16 mouse cellular contexts compared by ENCODE assay signal in genomic region chr11:86594188-86594876, GRCm38 (mm10). TPM values are rescaled to one million over a fixed set of nuclear protein-coding genes. Genes with fewer than 3 reads are reported as not detected.
DNase-seq lines count a peak whose midpoint lies in the region; ATAC-seq and TF ChIP-seq lines count a peak whose summit lies in the region.
"Had no signal": no experiment of that assay in that cellular context is flagged by ENCODE, and none has a peak within 500 bp of the region (broad histone marks: within the 10 kb centered on the region; RNA-seq: fewer than 3 reads in every experiment).

No protein-coding gene starts in this region.

- 0 out of 2 replicates have a peak, but pooled peaks cover 5% of the 10 kb centered on the region for H3K4me1 ChIP-seq in hindbrain, embryonic 15.5 days (replicated peaks)
- no peaks in the 10 kb centered on the region for H3K4me1 ChIP-seq in hindbrain, embryonic 10.5 days (replicated peaks)
- H3K4me1 ChIP-seq in midbrain, postnatal 0 days (ENCODE audit: insufficient read depth, low read length) = no peaks in the 10 kb centered on the region
- no peaks in the 10 kb centered on the region for H3K4me1 ChIP-seq in midbrain, embryonic 11.5 days (ENCODE audit: control insufficient read depth, insufficient read depth, low read length)
- H3K4me1 ChIP-seq in brown adipose tissue, adult 24 weeks (ENCODE audit: control insufficient read depth, insufficient read depth, insufficient read length, low read length) = peaks cover 5% of the 10 kb centered on the region
- H3K4me1 ChIP-seq in midbrain, embryonic 10.5 days = peaks cover 11% of the 10 kb centered on the region

- no peaks in the 10 kb centered on the region; the same call in 1 of the 2 replicates for H3K79me2 ChIP-seq in macrophage (ENCODE audit: inconsistent target)

- H3K4me3 ChIP-seq in hindbrain, embryonic 15.5 days = no peak overlapping the region
- no peak overlapping the region for H3K4me3 ChIP-seq in hindbrain, embryonic 10.5 days
- no peak overlapping the region for H3K4me3 ChIP-seq in midbrain, postnatal 0 days (ENCODE audit: low read depth, low read length)
- H3K4me3 ChIP-seq in midbrain, embryonic 11.5 days (ENCODE audit: low read depth, low read length) = no peak overlapping the region
- no peak overlapping the region for H3K4me3 ChIP-seq in brown adipose tissue, adult 24 weeks (ENCODE audit: insufficient read depth, low read depth, low read length)
- no peak overlapping the region for H3K4me3 ChIP-seq in macrophage (ENCODE audit: inconsistent target)
- no peak overlapping the region for H3K4me3 ChIP-seq in midbrain, embryonic 10.5 days
- H3K4me3 ChIP-seq: embryonic facial prominence, embryonic 12.5 days; forebrain, embryonic 10.5 days; midbrain, embryonic 13.5 days had no signal

- no peak overlapping the region for H3K9ac ChIP-seq in hindbrain, embryonic 15.5 days
- H3K9ac ChIP-seq in midbrain, postnatal 0 days (replicated peaks; ENCODE audit: low read length, poor library complexity, severe bottlenecking) = no peak overlapping the region
- no peak overlapping the region for H3K9ac ChIP-seq in midbrain, embryonic 11.5 days (ENCODE audit: low read length)
- H3K9ac ChIP-seq: embryonic facial prominence, embryonic 12.5 days; midbrain, embryonic 13.5 days had no signal

- no peaks in the 10 kb centered on the region for H3K9me3 ChIP-seq in hindbrain, embryonic 15.5 days
- no peaks in the 10 kb centered on the region for H3K9me3 ChIP-seq in hindbrain, embryonic 10.5 days
- H3K9me3 ChIP-seq in midbrain, postnatal 0 days (ENCODE audit: low read length) = no peaks in the 10 kb centered on the region
- H3K9me3 ChIP-seq in midbrain, embryonic 11.5 days (ENCODE audit: control insufficient read depth, low read length) = no peaks in the 10 kb centered on the region
- H3K9me3 ChIP-seq in midbrain, embryonic 10.5 days (replicated peaks) = no peaks in the 10 kb centered on the region
- H3K9me3 ChIP-seq: embryonic facial prominence, embryonic 12.5 days; forebrain, embryonic 10.5 days; midbrain, embryonic 13.5 days had no signal

- H3K36me3 ChIP-seq in hindbrain, embryonic 15.5 days = no peaks in the 10 kb centered on the region
- H3K36me3 ChIP-seq in hindbrain, embryonic 10.5 days = peaks cover 3% of the 10 kb centered on the region; the same call in 1 of the 2 replicates
- H3K36me3 ChIP-seq in midbrain, postnatal 0 days (ENCODE audit: insufficient read depth, low read length) = no peaks in the 10 kb centered on the region
- H3K36me3 ChIP-seq in midbrain, embryonic 11.5 days (ENCODE audit: control insufficient read depth, insufficient read depth, low read length) = no peaks in the 10 kb centered on the region
- no peaks in the 10 kb centered on the region for H3K36me3 ChIP-seq in macrophage (ENCODE audit: inconsistent target)
- H3K36me3 ChIP-seq in midbrain, embryonic 10.5 days = no peaks in the 10 kb centered on the region
- H3K36me3 ChIP-seq: embryonic facial prominence, embryonic 12.5 days; midbrain, embryonic 13.5 days had no signal

- no peak for DNase-seq in hindbrain, embryonic 10.5 days (ENCODE audit: low spot score)
- no peak for DNase-seq in midbrain, postnatal 0 days (ENCODE audit: low spot score)
- no peak for DNase-seq in midbrain, embryonic 11.5 days (ENCODE audit: low spot score, missing footprints)
- no peak for DNase-seq in spleen, postnatal 4 days (ENCODE audit: low spot score in 2 of 2)
- no peak for DNase-seq in midbrain, embryonic 10.5 days (ENCODE audit: low spot score)
- DNase-seq: adrenal gland, postnatal 14 days; cerebellum, postnatal 36 days; kidney, postnatal 25 days; lung, adult 18-20 months; right cerebral cortex, postnatal 25 days had no signal

- no peaks in the 10 kb centered on the region for H3K27me3 ChIP-seq in hindbrain, embryonic 15.5 days
- H3K27me3 ChIP-seq in hindbrain, embryonic 10.5 days (ENCODE audit: insufficient read depth, poor library complexity, severe bottlenecking) = no peaks in the 10 kb centered on the region
- no peaks in the 10 kb centered on the region for H3K27me3 ChIP-seq in midbrain, postnatal 0 days (ENCODE audit: insufficient read depth, low read length)
- no peaks in the 10 kb centered on the region for H3K27me3 ChIP-seq in midbrain, embryonic 11.5 days (ENCODE audit: control insufficient read depth, insufficient read depth, low read length)
- no peaks in the 10 kb centered on the region for H3K27me3 ChIP-seq in midbrain, embryonic 10.5 days (ENCODE audit: low read depth, poor library complexity, severe bottlenecking)
- H3K27me3 ChIP-seq: embryonic facial prominence, embryonic 12.5 days; midbrain, embryonic 13.5 days had no signal

- H3K27ac ChIP-seq in hindbrain, embryonic 15.5 days (replicated peaks) = peak overlapping the region; percentile 16
- H3K27ac ChIP-seq in hindbrain, embryonic 10.5 days = no peak overlapping the region
- H3K27ac ChIP-seq in midbrain, postnatal 0 days (ENCODE audit: low read depth, low read length) = peak overlapping the region; percentile 38; the same call in 1 of the 2 replicates
- H3K27ac ChIP-seq in midbrain, embryonic 11.5 days (ENCODE audit: low read depth, low read length) = no peak overlapping the region
- 0 out of 2 replicates have a peak overlapping the region, but pooled peaks have one; percentile 33 for H3K27ac ChIP-seq in brown adipose tissue, adult 24 weeks (replicated peaks; ENCODE audit: low read depth, low read length)
- peak overlapping the region; percentile 10; the same call in 1 of the 2 replicates for H3K27ac ChIP-seq in macrophage
- no peak overlapping the region for H3K27ac ChIP-seq in midbrain, embryonic 10.5 days (replicated peaks)
- H3K27ac ChIP-seq: embryonic facial prominence, embryonic 12.5 days; forebrain, embryonic 10.5 days; midbrain, embryonic 13.5 days had no signal

- no peak for ATAC-seq in hindbrain, embryonic 15.5 days (ENCODE audit: low FRiP score, low read depth)
- no peak for ATAC-seq in midbrain, postnatal 0 days (ENCODE audit: low FRiP score)
- ATAC-seq in midbrain, embryonic 11.5 days (ENCODE audit: low FRiP score) = no peak
- ATAC-seq: midbrain, embryonic 13.5 days had no signal

- no peak overlapping the region for H3K4me2 ChIP-seq in hindbrain, embryonic 15.5 days
- H3K4me2 ChIP-seq in midbrain, postnatal 0 days (ENCODE audit: low read depth, low read length, poor library complexity, severe bottlenecking) = no peak overlapping the region
- H3K4me2 ChIP-seq in midbrain, embryonic 11.5 days = no peak overlapping the region
- H3K4me2 ChIP-seq: embryonic facial prominence, embryonic 12.5 days; midbrain, embryonic 13.5 days had no signal

- no peak for TF ChIP-seq CTCF in midbrain, postnatal 0 days (IDR thresholded peaks at IDR 0.05)

- WGBS in hindbrain, embryonic 15.5 days = 83% methylated on average over 6 of the region's 6 CpGs
- 87% methylated on average over 6 of the region's 6 CpGs for WGBS in hindbrain, embryonic 10.5 days
- 69% methylated on average over 6 of the region's 6 CpGs for WGBS in midbrain, postnatal 0 days
- WGBS in midbrain, embryonic 11.5 days = 81% methylated on average over 6 of the region's 6 CpGs
- 65% methylated on average over 6 of the region's 6 CpGs for WGBS in macrophage (ENCODE audit: missing documents)
- WGBS in midbrain, embryonic 10.5 days = 85% methylated on average over 6 of the region's 6 CpGs

RNA-seq across cellular contexts. Expression of gene Tubd1, which starts 49.5 kb away (rescaled TPM):
- polyA plus RNA-seq in hindbrain, embryonic 15.5 days (2015; fragmentation: Nextera tagmentation; extraction: Ambion mirVana) = 6.4 and 7.8 TPM in 2 replicates
- polyA plus RNA-seq in hindbrain, embryonic 10.5 days (2016; fragmentation: Nextera tagmentation; extraction: Ambion mirVana) = 12.7 and 12.8 TPM in 2 replicates
- total RNA-seq in midbrain, postnatal 0 days (2014; rRNA removed) = 1.7 and 2.7 TPM in 2 replicates
- 4.5 and 5.0 TPM in 2 replicates for polyA plus RNA-seq in midbrain, postnatal 0 days (2015; fragmentation: Nextera tagmentation; extraction: Ambion mirVana)
- 11.2 and 15.1 TPM in 2 replicates for polyA plus RNA-seq in midbrain, embryonic 11.5 days (2014; fragmentation: Nextera tagmentation; extraction: Ambion mirVana)
- 7.5 and 9.3 TPM in 2 replicates for polyA plus RNA-seq in brown adipose tissue, adult 24 weeks (2012; ENCODE audit: insufficient read depth, insufficient read length, missing spikeins)
- total RNA-seq in macrophage (2018; cell fraction: chromatin; rRNA removed) = 10 to 100 TPM in 4 of 26 experiments, 1 to 10 TPM in 21, under 1 TPM in 1; 0.94 to 14.1 (median 6.1) TPM
- 1 to 10 TPM; 1.9 to 6.5 (median 5.2) TPM for total RNA-seq in macrophage (2018; cell fraction: cytosol; rRNA removed)
- total RNA-seq in macrophage (2018; cell fraction: nucleus; rRNA removed) = 10 to 100 TPM in 3 of 26 experiments, 1 to 10 TPM in 22, under 1 TPM in 1; 0.81 to 13.4 (median 6.3) TPM
- polyA plus RNA-seq in macrophage (2018) = 4.1 to 5.8 TPM (median 4.5 TPM) in 3 replicates
- 13.0 and 14.8 TPM in 2 replicates for polyA plus RNA-seq in midbrain, embryonic 10.5 days (2016; fragmentation: Nextera tagmentation; extraction: Ambion mirVana)

RNA-seq across cellular contexts. Expression of gene Rps6kb1, which starts 49.7 kb away (rescaled TPM):
- 49.5 and 49.8 TPM in 2 replicates for polyA plus RNA-seq in hindbrain, embryonic 15.5 days (2015; fragmentation: Nextera tagmentation; extraction: Ambion mirVana)
- polyA plus RNA-seq in hindbrain, embryonic 10.5 days (2016; fragmentation: Nextera tagmentation; extraction: Ambion mirVana) = 43.5 and 53.6 TPM in 2 replicates
- 35.6 and 47.9 TPM in 2 replicates for total RNA-seq in midbrain, postnatal 0 days (2014; rRNA removed)
- polyA plus RNA-seq in midbrain, postnatal 0 days (2015; fragmentation: Nextera tagmentation; extraction: Ambion mirVana) = 53.7 and 59.6 TPM in 2 replicates
- 54.1 and 62.2 TPM in 2 replicates for polyA plus RNA-seq in midbrain, embryonic 11.5 days (2014; fragmentation: Nextera tagmentation; extraction: Ambion mirVana)
- 42.7 and 44.0 TPM in 2 replicates for polyA plus RNA-seq in brown adipose tissue, adult 24 weeks (2012; ENCODE audit: insufficient read depth, insufficient read length, missing spikeins)
- total RNA-seq in macrophage (2018; cell fraction: chromatin; rRNA removed) = 10 to 100 TPM; 43.2 to 98.0 (median 75.0) TPM
- 10 to 100 TPM; 10.8 to 18.2 (median 14.3) TPM for total RNA-seq in macrophage (2018; cell fraction: cytosol; rRNA removed)
- 10 to 100 TPM; 24.2 to 94.2 (median 46.2) TPM for total RNA-seq in macrophage (2018; cell fraction: nucleus; rRNA removed)
- polyA plus RNA-seq in macrophage (2018) = 14.6 to 22.7 TPM (median 16.3 TPM) in 3 replicates
- 56.2 and 58.3 TPM in 2 replicates for polyA plus RNA-seq in midbrain, embryonic 10.5 days (2016; fragmentation: Nextera tagmentation; extraction: Ambion mirVana)

Comparison
In these comparisons a context has a peak if more than half of its experiments do, and no peak if none do; other contexts are left out.
1. H3K27ac ChIP-seq: peak in hindbrain, embryonic 15.5 days (single experiment), midbrain, postnatal 0 days (single experiment), brown adipose tissue, adult 24 weeks (single experiment) and macrophage (single experiment); none in hindbrain, embryonic 10.5 days (single experiment), midbrain, embryonic 11.5 days (single experiment) and midbrain, embryonic 10.5 days (single experiment).